Mouse (Mus musculus) liver, postnatal 0 days (tissue): ENCODE measurements at regions not wholly inside any gene's neighbourhood (a gene's known extent, or its start where the extent isn't known, plus 50 kb on each side); places are given as distances from the start of the nearest gene placed in this dataset.

Source experiments
- ATAC-seq: fragments of 200-750 bp; cut with Nextera tagmentation; 2 replicates; pipeline ENCODE4 v1.8.0; 2017; ENCODE audit warnings: mild to moderate bottlenecking, moderate library complexity
- DNase-seq: peaks from one replicate; pipeline ENCODE4 v3.0.0-alpha.2; 2016
- H3K27ac ChIP-seq: fragments of 300-500 bp; sonication (generic); 2 replicates; pipeline ENCODE4 v1.5.1; 2014; ENCODE audit warnings: antibody characterized with exemption, moderate library complexity, mild to moderate bottlenecking, low read depth
- H3K27me3 ChIP-seq: fragments of 300-500 bp; sonication (generic); 2 replicates; pipeline ENCODE4 v1.6.1; 2014; ENCODE audit warnings: low read length, control low read depth, mixed read lengths; ENCODE audit not compliant: insufficient read depth
- H3K36me3 ChIP-seq: fragments of 300-500 bp; sonication (generic); replicated peaks from 2 replicates; pipeline ENCODE4 v1.6.1; 2014; ENCODE audit warnings: mild to moderate bottlenecking, control low read depth, low read length, moderate library complexity, mixed read lengths; ENCODE audit not compliant: insufficient read depth
- H3K4me1 ChIP-seq: fragments of 300-500 bp; sonication (generic); 2 replicates; pipeline ENCODE4 v1.6.1; 2014; ENCODE audit warnings: antibody characterized with exemption, mild to moderate bottlenecking, control low read depth; ENCODE audit not compliant: insufficient read depth
- H3K4me2 ChIP-seq: fragments of 300-500 bp; sonication (generic); 2 replicates; pipeline ENCODE4 v1.6.1; 2014; ENCODE audit warnings: low read depth, mild to moderate bottlenecking, low read length, moderate library complexity, mixed read lengths
- H3K4me3 ChIP-seq: fragments of 300-500 bp; sonication (generic); 2 replicates; pipeline ENCODE4 v1.5.1; 2014; ENCODE audit warnings: low read depth, low read length
- H3K9ac ChIP-seq: fragments of 300-500 bp; sonication (generic); replicated peaks from 2 replicates; pipeline ENCODE4 v1.6.1; 2014; ENCODE audit warnings: mild to moderate bottlenecking, moderate library complexity
- H3K9me3 ChIP-seq: fragments of 300-500 bp; sonication (generic); 2 replicates; pipeline ENCODE4 v1.6.1; 2016; ENCODE audit warnings: mild to moderate bottlenecking, control low read depth, low read length, mixed read lengths
- CTCF ChIP-seq: sonication (generic); IDR thresholded peaks from 2 replicates; pipeline ENCODE4 v1.5.1; 2016; ENCODE audit warnings: antibody characterized with exemption, low read depth
- EP300 ChIP-seq: IDR thresholded peaks from 2 replicates; pipeline ENCODE4 v1.6.1; 2016; ENCODE audit warnings: antibody characterized with exemption, low read depth, mild to moderate bottlenecking
- WGBS: fragments of 180-500 bp; shearing (Covaris S2); extraction: QIAGEN DNeasy Blood & Tissue Kit; methylation state at CpG from one replicate; pipeline ENCODE4 v1.1.7; 2014; ENCODE audit not compliant: insufficient replicate concordance; 5-methylcytosine and 5-hydroxymethylcytosine counted together

GRCm38 (mm10) chr14:105429664-105430257, 171.4 kb downstream of the Ndfip2 start:
- TF ChIP-seq EP300 = no peak
- TF ChIP-seq CTCF = no peak
- 68% methylated on average over 5 of the region's 5 CpGs for WGBS
- no peak overlapping the region for H3K4me3 ChIP-seq
- H3K9me3 ChIP-seq = no peaks in the 10 kb centered on the region
- no peaks in the 10 kb centered on the region for H3K27me3 ChIP-seq
- H3K4me2 ChIP-seq = no peak overlapping the region
- no peaks in the 10 kb centered on the region for H3K4me1 ChIP-seq
- H3K27ac ChIP-seq = no peak overlapping the region
- ATAC-seq (no peak), DNase-seq (no peak)
- no peak overlapping the region for H3K9ac ChIP-seq
- no peaks in the 10 kb centered on the region for H3K36me3 ChIP-seq

DNA sequence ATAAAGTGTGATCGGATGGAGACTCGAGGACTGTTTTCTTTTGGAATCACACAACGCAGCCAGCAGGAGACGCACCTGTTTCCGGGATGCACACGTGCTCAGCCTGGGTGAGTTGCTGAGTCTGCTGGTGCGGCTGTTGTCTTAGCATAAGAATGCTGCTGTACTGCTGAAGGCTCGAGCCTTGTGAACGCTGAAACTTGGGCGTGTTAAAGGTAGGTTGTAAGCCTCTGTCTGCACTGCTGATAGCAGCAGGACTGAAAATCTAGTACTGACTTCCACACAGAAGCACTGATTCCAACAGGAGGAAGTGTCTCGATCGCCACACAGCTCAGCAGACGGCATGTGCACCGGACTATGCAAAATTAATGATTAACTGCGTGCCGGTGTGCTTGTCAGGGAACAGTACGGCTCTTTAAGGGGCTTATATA, 169.1 kb downstream of the Ndfip2 start:
- Histone ChIP-seq H3K36me3 (no peaks in the 10 kb centered on the region), H3K4me2 (peak overlapping the region; percentile 60), H3K27ac (no peak overlapping the region), H3K4me1 (no peaks in the 10 kb centered on the region), H3K9me3 (no peaks in the 10 kb centered on the region), H3K4me3 (0 out of 2 replicates have a peak overlapping the region, but pooled peaks have one; percentile 18), H3K9ac (no peak overlapping the region), H3K27me3 (no peaks in the 10 kb centered on the region)
- WGBS = 26% methylated on average over 17 of the region's 17 CpGs
- DNase-seq = peak; percentile 21
- TF ChIP-seq EP300 (no peak), CTCF (peak; percentile 35)
- ATAC-seq = peak; percentile 82

DNA sequence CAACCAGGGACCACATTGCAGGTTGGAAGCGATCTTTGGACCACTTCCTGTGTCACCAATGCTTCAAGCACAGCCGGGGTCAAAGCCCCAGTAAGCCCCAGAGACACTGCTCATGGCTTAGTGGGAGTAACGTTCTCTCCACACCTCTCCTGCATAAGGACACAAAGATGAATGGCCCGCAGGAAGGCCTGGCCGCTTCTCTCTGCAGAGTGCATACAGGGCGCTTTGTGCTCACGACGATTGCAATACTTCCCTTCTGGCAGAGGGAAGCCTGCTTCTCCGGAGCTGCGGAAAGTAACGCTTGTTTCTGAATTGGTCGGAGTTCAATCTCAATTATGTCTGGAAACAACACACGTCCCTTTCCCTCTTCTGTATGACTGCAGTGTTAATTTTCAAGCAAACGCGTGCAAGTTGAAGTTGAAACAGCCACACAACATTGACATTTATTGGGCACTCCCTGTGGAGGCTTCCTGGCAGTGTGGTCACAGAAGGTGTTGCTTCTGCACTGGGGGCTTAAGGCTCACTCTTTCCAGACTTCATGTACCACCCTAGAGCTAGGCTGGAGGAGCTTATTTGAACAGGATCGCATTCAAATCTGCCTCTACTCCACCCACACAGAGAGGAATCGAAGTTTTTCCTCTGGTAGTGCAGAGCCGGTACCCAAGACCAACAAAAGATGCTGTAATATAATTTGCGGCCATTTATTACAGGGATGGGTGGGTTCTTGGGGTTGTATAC, 168.4 kb downstream of the Ndfip2 start:
- Histone ChIP-seq H3K27me3 (no peaks in the 10 kb centered on the region), H3K9ac (no peak overlapping the region), H3K36me3 (no peaks in the 10 kb centered on the region), H3K4me1 (no peaks in the 10 kb centered on the region), H3K4me3 (no peak overlapping the region), H3K27ac (no peak overlapping the region), H3K9me3 (no peaks in the 10 kb centered on the region), H3K4me2 (no peak overlapping the region)
- TF ChIP-seq EP300 (no peak), CTCF (no peak)
- no peak for DNase-seq
- no peak for ATAC-seq
- WGBS = 71% methylated on average over 19 of the region's 19 CpGs

DNA sequence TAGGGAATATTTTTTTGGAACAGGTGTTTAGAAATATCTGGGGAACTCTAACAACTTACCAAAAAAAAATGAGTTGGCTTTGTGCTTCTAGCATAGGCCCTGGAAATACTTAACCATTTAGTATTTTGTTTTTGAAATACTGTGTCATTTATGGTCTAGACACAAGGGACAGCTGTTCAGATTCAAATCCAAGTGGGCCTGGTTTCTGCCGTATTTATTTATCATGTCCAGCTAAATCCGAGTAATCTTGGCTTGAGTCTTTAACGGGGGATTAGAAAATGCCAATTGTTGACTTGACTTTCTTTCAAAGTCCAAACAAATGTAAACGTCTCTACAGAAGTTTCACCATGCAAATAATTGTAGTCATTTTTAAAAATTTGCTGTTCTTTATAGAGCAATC, 159.6 kb downstream of the Ndfip2 start:
- Histone ChIP-seq H3K9me3 (no peaks in the 10 kb centered on the region), H3K27ac (no peak overlapping the region), H3K4me1 (no peaks in the 10 kb centered on the region), H3K4me3 (no peak overlapping the region), H3K4me2 (no peak overlapping the region), H3K36me3 (no peaks in the 10 kb centered on the region), H3K27me3 (no peaks in the 10 kb centered on the region), H3K9ac (no peak overlapping the region)
- 50% methylated on average over 4 of the region's 4 CpGs for WGBS
- ATAC-seq (no peak), DNase-seq (no peak)
- no peak for TF ChIP-seq EP300

GRCm38 (mm10) chr14:105417458-105417960, 159.1 kb downstream of the Ndfip2 start:
- Histone ChIP-seq H3K27me3 (no peaks in the 10 kb centered on the region), H3K4me2 (no peak overlapping the region), H3K4me1 (no peaks in the 10 kb centered on the region), H3K36me3 (no peaks in the 10 kb centered on the region), H3K27ac (no peak overlapping the region), H3K4me3 (no peak overlapping the region), H3K9me3 (no peaks in the 10 kb centered on the region), H3K9ac (no peak overlapping the region)
- ATAC-seq (no peak), DNase-seq (no peak)
- WGBS = 84% methylated on average over 8 of the region's 8 CpGs
- no peak for TF ChIP-seq CTCF
- TF ChIP-seq EP300 = no peak

GRCm38 (mm10) chr14:105416964-105417363, 158.6 kb downstream of the Ndfip2 start:
- no peak overlapping the region for H3K4me3 ChIP-seq
- no peaks in the 10 kb centered on the region for H3K36me3 ChIP-seq
- H3K9me3 ChIP-seq = no peaks in the 10 kb centered on the region
- DNase-seq = no peak
- WGBS = 89% methylated on average over 7 of the region's 7 CpGs
- no peak for ATAC-seq
- no peak overlapping the region for H3K4me2 ChIP-seq
- H3K27ac ChIP-seq = no peak overlapping the region
- H3K27me3 ChIP-seq = no peaks in the 10 kb centered on the region
- no peaks in the 10 kb centered on the region for H3K4me1 ChIP-seq
- TF ChIP-seq EP300 (no peak), CTCF (no peak)
- no peak overlapping the region for H3K9ac ChIP-seq
